Mouse (Mus musculus) cortical plate, adult 2 months (tissue): ENCODE data around the gene Ppm1l.

Source experiments
- CTCF ChIP-seq: fragments of 200-500 bp; IDR thresholded peaks from 2 replicates; pipeline ENCODE4 v1.5.1; 2011; ENCODE audit warnings: mild to moderate bottlenecking, control low read depth, low read length; ENCODE audit not compliant: insufficient read depth; ENCODE audit errors: extremely low read depth
- POLR2A ChIP-seq: fragments of 200-500 bp; IDR thresholded peaks from 2 replicates; pipeline ENCODE4 v1.6.1; 2011; ENCODE audit warnings: mild to moderate bottlenecking, low read length, control low read depth; ENCODE audit not compliant: insufficient read depth; ENCODE audit errors: extremely low read depth

- TF ChIP-seq CTCF (no peak), POLR2A (no peak)
Observed at GRCm38 (mm10) chr3:69497178-69497577, 180.5 kb downstream of the Ppm1l start.
